Comparison of ENCODE assay signal across 15 mouse cellular contexts in the genomic region with DNA sequence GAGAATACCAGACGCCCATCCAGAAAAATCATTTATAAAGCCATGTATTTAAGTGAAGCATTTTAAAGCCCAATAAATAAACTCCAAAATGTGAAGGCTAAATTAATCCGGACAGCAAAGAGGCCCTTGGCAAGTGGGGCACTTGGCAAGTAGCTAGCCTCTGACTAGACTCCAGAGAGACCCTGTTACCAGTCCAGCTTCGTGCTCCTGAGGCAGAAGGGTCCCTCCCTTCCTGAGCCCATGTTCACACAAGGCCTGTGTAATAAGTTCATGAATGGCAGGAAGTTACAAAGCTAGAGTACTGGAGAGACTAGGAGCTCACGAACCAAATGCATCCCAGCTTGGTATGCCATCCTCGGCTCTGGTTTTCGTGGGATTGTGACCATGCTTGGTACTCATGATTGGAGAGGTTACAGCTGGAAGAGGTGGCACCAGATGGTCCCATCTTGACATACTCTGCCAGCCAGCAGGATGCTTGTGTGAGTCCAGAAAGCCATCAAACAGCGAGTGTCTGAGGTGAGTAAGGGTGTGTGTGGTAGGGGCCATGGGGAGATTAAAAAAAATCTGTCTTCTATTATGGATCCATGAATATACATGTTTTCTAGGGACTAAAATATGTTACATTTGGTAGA.
A peak's percentile ranks its signal among the peaks of the same experiment; 100 is the strongest.
DNase-seq lines count a peak whose midpoint lies in the region; ATAC-seq and TF ChIP-seq lines count a peak whose summit lies in the region.
"Had no signal": no experiment of that assay in that cellular context is flagged by ENCODE, and none has a peak within 500 bp of the region (broad histone marks: within the 10 kb centered on the region; RNA-seq: fewer than 3 reads in every experiment).

No protein-coding gene starts in this region.

- H3K4me2 ChIP-seq in kidney, embryonic 15.5 days = no peak overlapping the region
- H3K4me2 ChIP-seq: midbrain, embryonic 11.5 days had no signal

- no peak for TF ChIP-seq CTCF in layer of hippocampus, adult 2 months (conservative IDR thresholded peaks at IDR 0.05)

- WGBS in kidney, embryonic 15.5 days = 81% methylated on average over 7 of the region's 7 CpGs

- no peaks in the 10 kb centered on the region for H3K27me3 ChIP-seq in kidney, embryonic 15.5 days
- H3K27me3 ChIP-seq: Patski had no signal

- peak; percentile 15 for DNase-seq in adrenal gland, postnatal 25 days
- DNase-seq in adrenal gland, adult 2 months = no peak
- DNase-seq in layer of hippocampus, adult 2 months (ENCODE audit: low spot score in 2 of 2) = peak in 1 of 2 experiments; percentile 12
- DNase-seq in layer of hippocampus, adult 8-10 months (ENCODE audit: low spot score in 2 of 2) = no peak
- peak; percentile 34 for DNase-seq in right cerebral cortex, postnatal 4 days
- no peak for DNase-seq in right cerebral cortex, adult 2 months (ENCODE audit: low spot score in 2 of 2)
- DNase-seq in kidney, postnatal 36 days = no peak
- DNase-seq: lung, postnatal 14 days; thymus, postnatal 4 days had no signal

- no peaks in the 10 kb centered on the region for H3K9me3 ChIP-seq in kidney, embryonic 15.5 days (replicated peaks)
- H3K9me3 ChIP-seq: embryonic facial prominence, embryonic 10.5 days had no signal

- H3K9ac ChIP-seq in kidney, embryonic 15.5 days = no peak overlapping the region

- no peak overlapping the region for H3K4me3 ChIP-seq in layer of hippocampus, adult 2 months
- H3K4me3 ChIP-seq in kidney, embryonic 15.5 days (replicated peaks) = no peak overlapping the region
- H3K4me3 ChIP-seq: embryonic facial prominence, embryonic 10.5 days had no signal

- H3K36me3 ChIP-seq in kidney, embryonic 15.5 days = peaks cover 27% of the 10 kb centered on the region
- H3K36me3 ChIP-seq: embryonic facial prominence, embryonic 10.5 days had no signal

- peak overlapping the region; percentile 47; the same call in 1 of the 2 replicates for H3K27ac ChIP-seq in layer of hippocampus, adult 2 months
- no peak overlapping the region for H3K27ac ChIP-seq in kidney, embryonic 15.5 days
- H3K27ac ChIP-seq: embryonic facial prominence, embryonic 10.5 days; kidney, postnatal 0 days had no signal

- no peaks in the 10 kb centered on the region for H3K4me1 ChIP-seq in kidney, embryonic 15.5 days

- ATAC-seq in kidney, embryonic 15.5 days (replicated peaks; ENCODE audit: low FRiP score) = no peak
- ATAC-seq: inflammation-experienced regulatory T-cells, adult 6 months; Patski had no signal

Comparison
In these comparisons a context has a peak if more than half of its experiments do, and no peak if none do; other contexts are left out.
1. DNase-seq: peak in adrenal gland, postnatal 25 days (single experiment) and right cerebral cortex, postnatal 4 days (single experiment); none in adrenal gland, adult 2 months (single experiment), layer of hippocampus, adult 8-10 months (0 of 2), right cerebral cortex, adult 2 months (0 of 2) and kidney, postnatal 36 days (0 of 2).